Mouse (Mus musculus) adrenal gland, postnatal 14 days (tissue): ENCODE results near the gene Chil5. TPM values are rescaled to one million over a fixed set of nuclear protein-coding genes. Genes with fewer than 3 reads are reported as not detected.
A peak's percentile ranks its signal among the peaks of the same experiment; 100 is the strongest.
"Not testable (repeated sequence)": the region's sequence is repeated elsewhere in the genome, so short reads cannot be mapped to it uniquely, and the experiment has no call there.

Experiments used
- DNase-seq: peaks from one replicate; pipeline ENCODE4 v3.0.0; 2021; ENCODE audit warnings: mixed read lengths
- long read RNA-seq, 2 experiments: library from polyadenylated mRNA; stranded (forward); transcript quantifications; one replicate each; pipeline ENCODE4 v2.0.0; 2021
- total RNA-seq: library from RNA; stranded (reverse); gene quantifications from 2 replicates; pipeline ENCODE4 v1.2.3, GENCODE M21; 2021

The Chil5 gene
- total RNA-seq = 0.38 TPM in 1 of 2 replicates, not detected in the other
- long read RNA-seq, experiment 1 = 0 reads
- long read RNA-seq, experiment 2 = 0 reads

DNA sequence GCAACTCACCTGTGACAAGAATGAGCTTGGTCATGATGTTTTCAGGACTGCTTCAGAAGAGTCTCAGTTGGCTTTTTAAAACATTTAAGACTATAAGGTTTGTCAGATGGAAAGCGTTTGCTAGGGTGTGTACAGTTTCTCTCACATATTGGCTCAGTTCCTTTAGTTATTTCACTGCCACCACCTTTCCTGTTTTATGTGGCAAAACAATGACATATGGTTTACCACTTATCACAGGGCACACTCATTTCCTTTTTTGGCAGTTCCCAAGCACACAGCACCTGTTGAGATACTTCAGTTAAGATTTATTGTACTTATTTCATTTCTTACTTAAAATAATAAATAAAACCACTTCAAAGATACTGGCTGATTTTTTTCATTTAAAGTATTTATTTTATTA, at the start of gene Chil5:
Gene Chil5, minus strand, starts transcription at position 34 of the 400 bp plus-strand sequence.
- DNase-seq = no peak

DNA sequence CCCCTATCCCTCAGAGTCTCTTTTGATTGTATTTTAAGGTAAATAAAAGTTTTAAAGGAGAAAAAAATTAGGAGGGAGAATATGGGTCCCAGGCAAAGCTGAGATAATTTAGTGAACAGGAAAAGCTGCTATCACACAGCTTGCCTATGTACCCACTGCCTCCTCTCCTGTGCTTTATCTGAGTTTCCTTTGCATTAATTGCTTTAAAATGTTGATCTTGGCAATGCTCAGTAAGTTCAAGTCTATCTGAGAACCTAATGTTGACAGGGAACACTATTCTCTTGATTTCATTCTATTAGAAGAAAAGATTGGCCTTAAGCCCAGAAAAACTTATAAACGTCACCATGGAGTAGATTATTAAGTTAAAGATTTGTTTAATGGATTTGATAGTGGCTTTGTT, 42.2 kb upstream of the Chil5 start:
- DNase-seq = no peak

DNA sequence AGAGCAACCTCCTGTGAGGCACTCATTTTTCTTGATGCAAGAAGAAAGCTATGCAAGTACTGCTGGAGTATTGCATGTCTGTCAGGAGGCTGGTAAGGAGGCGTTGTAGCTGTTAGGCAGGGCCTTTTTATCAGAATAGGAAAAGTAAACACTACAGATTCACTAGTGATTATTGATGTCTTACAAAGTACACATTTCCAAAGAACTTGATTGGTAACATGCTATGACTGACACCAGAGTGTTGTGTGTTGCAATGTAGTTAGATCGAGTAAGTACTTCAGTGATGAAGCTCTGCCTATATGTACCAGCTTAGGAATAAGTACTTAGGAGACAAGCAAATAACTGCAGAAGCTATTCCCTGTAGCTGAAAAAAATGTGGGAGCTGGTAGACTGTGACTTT, 38.4 kb upstream of the Chil5 start:
- DNase-seq = no peak

DNA sequence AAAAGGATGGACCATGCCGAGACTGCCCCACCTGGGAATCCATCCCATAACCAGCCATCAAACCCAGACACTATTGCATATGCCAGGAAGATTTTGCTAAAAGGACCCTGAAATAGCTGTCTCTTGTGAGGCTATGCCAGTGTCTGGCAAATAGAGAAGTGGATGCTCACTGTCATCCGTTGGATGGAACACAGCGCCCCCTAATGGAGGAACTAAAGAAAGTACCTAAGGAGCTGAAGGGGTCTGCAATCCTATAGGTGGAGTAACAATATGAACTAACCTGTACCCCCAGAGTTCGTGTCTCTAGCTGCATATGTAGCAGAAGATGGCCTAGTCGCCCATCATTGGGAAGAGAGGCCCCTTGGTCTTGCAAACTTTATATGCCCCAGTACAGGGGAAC, 35.1 kb upstream of the Chil5 start:
- not testable (repeated sequence) for DNase-seq

DNA sequence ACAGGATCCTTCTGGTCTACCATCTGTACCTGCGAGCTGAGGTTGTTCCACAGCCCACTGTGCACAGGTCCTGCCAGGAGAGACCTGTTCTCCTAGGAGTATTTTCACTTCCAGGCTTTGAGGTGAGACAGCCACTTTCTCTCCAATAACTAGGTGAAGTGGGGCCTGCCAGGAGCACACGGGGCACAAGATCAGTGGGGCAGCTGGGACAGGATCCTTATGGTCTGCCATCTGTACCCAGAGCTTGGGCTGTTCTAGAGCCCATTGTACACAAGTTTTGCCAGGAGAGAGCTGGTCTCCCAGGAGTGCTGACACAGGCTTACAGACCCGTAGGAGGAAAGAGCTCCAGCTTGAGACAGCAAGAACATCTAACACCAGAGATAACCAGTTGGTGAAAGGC, 25.4 kb upstream of the Chil5 start:
- DNase-seq = no peak

DNA sequence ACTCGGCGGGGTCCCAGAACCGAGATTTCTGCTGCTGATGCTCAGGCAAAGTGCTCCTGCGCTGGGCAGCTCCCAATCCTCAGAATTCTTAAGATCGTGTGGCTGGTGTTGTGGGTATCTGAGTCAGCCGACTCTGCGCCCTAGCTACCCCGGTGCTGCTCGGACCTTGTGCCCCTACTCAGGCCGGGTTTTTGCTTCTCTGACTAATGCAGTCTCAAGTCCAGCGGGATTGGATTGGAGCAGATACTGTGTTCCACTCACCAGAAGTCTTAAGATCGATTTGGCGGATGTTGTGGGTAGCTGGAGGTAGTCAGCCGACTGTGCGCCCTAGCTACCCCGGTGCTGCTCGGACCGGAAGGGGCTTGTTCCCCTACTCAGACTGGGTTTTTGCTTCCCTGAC, 19.3 kb upstream of the Chil5 start:
- DNase-seq = no peak

DNA sequence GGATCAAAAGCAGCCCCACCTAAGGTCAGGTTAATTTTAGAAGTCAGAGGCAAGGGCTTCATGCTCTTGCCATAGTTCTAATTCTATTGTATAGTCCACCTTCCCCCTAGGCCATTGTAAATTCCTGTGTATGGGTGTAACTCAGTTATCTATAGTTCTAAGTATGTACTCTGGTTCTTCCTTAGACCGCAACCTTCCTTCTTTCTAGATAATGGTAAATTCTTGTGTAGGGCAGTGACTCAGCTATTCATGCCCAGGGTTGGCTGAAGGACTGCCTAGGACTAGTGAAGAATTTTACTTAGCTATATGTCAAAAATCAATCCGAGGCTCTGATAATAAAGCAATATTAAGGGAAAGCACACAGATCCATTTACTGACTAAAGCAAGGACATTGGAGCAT, 7.7 kb upstream of the Chil5 start:
- DNase-seq = no peak

DNA sequence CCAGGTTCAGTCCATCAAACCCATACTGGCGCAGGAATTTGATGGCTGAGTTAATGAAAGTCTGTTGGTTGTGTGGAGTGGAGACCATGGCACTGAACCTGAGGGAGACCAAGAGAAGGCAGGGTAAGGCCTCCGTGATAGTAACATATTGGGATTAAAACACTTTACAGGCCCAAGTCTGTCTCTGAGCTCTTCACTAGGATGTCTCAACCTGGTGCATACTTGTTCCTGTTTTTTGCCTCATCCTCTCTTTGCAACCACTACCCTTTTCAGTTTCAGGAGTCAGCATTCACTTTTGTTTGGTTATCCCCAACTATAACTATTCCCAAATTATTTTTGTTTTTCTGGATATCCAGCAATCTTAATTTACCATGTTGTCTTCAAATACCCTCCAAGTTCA, 8.5 kb downstream of the Chil5 start:
- DNase-seq = no peak

DNA sequence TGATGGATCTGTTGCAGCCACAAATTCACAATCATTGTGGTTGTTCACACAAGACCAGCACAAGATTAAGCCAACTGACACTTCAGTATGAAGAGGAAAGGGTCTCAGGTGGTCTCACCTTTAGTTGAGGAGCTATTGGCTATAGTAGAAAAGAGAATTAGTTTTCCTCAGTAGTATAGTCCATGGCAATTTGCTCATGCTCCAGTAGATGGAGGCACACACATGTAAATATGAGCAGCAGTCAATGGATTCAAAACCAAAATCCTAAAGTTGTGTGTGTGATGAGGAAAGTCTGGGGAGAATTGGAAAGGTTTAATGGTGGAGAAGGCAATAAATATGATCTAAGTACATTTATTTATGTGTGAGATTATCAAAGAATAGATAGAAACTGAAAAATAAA, 10.8 kb downstream of the Chil5 start:
- no peak for DNase-seq

DNA sequence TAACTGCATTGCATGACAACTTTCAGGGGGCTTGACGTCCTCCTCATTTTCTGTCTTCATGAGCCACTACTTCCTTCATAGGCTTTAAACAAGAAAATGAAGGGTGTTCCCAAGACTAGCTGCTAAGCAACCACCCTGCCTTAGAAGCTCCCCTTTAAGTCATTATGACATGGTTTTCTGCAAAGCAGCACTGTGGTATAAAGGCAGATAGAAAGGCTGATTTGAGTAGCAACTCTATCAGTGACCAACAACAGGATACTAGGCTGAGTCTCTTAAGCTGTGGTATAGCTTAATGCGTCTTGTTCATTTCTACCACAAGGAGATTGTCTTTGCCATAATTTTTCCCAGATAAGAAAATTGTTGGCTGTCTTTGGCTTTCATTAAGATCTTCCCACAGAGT, 18.1 kb downstream of the Chil5 start, which contains the start of gene Pifo:
Gene Pifo, minus strand, starts transcription at position 101 of the 400 bp plus-strand sequence.
- no peak for DNase-seq

DNA sequence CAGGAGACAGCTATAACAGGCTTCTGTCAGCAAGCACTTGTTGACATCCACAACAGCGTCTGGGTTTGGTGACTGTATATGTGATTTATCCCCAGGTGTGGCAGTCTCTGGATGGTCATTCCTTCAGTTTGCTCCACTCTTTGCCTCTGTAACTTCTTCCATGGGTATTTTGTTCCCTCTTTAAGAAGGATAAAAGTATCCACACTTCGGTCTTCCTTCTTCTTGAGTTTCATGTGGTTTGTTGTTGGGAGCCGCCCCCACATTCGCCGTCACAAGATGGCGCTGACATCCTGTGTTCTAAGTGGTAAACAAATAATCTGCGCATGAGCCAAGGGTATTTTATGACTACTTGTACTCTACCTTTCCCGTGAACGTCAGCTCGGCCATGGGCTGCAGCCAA, 29.3 kb downstream of the Chil5 start:
- DNase-seq = not testable (repeated sequence)

DNA sequence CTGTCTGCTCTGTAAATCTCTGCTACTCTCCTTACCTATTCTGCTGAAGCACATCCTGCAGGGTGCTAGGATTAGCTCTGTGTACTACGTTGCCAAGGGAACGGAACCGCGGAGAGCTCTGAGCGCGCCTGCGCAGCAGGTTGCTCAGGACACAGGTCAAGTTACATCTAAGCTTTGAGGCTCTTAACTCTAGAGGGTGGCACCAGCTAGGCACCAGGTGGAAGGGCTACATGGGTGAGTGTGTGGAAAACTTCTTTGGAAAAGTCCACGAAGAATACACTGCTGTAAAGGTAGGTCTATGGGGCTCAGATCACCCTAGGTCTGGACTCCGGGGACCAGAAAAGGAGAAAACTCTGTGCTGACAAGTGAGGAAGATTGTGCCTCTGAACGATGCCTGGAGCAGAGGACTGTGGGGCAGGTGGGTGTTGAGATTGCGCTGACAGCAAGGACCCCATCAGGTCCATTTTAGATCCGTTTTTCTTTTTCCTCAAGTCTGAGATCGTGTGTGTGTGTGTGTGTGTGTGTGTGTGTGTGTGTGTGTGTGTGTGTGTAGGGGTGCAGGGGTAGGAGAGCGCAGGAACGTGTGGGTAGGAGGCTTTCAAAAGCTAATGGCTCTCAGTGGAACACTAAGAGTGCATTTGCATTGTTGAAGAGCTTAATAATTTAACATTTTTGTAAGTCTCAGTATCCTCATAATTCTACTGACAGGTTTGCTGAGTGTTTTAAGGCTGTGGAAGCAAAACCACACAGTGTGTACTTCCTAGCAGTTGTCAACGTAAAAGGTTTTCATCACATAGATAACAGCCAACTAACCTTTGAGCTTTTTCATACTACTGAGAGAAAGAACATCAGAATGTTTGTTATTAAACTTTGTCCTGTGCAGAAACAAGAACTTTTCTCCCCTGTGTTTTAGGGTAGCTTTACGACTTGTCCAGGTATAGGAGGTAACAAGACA, 30.9 kb downstream of the Chil5 start:
- peak; percentile 23 for DNase-seq

DNA sequence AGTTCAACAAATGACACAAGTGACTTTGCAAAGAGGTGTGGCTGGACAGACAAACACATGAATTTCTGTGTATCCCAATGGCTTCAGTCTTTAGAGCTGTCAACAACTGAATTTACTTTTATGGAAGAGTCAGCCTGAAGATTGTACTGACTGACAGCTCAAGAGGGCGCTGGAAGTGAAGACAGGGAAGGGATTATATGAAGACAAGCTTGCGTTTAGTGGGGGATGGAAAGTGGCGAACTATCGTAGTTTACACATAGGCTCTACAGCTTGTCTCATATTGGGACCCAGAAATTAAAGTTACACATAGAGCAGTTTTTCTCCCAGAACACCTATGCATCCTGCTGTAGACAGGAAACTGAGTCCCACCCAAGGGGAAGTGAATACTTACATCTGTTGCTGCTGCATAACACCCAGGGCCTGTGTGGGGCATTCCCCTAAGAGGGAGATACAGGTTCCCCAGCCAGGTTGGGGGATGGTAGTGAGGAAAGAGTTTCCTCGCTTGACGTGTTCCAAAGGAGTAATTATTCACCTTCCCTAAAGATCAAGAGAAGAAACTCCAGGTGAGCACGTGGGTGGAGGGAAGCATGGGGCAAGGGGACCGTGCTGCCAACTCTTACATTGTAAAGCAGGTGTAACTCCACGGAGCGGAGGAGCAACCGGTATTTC, 31.8 kb downstream of the Chil5 start:
- DNase-seq = no peak

DNA sequence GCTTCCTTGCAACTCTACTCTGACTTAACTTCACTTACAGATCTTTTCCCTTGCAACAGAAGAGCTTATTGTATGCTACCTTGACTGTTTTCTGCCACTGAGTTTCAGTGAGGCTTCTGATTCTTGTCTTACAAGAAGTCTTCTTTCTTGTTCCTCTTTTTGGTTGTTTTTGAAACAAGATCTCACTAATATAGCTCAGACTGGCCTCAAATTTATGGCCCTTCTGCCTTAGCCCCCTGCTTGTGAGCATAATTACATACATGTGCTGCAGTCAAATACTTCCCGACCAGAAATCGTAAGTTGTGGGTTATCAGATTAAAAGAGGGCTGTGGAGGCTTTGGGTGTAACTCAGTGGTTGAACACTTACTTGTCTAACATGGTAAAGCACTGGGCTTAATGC, 37.9 kb downstream of the Chil5 start:
- no peak for DNase-seq

DNA sequence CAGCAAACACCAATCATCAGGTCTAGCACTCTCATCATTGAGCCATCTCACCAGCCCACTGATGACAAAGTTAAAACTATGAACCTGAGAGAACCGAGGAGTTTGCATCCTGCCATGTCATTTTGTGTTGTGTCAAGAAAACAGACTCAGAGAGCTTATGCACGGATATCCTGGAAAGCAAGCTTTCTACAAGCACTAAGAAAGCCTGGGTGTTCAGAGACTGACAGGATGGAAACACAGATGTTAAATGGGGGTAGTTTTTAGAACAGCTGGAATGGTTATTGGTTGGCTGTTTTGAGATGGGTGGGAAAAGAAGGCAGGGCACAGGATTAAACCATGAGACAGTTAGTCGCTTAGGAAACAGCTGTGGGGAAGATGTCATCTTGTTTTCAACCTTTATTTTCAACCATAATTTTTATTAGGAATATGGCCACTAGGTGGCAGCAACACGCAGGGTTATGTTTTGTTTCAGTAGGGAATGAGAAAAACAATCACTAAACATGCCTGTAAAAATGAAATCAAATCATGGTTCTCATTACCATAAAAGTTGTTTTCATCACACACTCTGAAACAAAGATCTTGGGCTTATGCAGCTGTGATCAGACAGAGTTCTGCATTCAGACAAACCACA, 40.8 kb downstream of the Chil5 start:
- peak; percentile 63 for DNase-seq

DNA sequence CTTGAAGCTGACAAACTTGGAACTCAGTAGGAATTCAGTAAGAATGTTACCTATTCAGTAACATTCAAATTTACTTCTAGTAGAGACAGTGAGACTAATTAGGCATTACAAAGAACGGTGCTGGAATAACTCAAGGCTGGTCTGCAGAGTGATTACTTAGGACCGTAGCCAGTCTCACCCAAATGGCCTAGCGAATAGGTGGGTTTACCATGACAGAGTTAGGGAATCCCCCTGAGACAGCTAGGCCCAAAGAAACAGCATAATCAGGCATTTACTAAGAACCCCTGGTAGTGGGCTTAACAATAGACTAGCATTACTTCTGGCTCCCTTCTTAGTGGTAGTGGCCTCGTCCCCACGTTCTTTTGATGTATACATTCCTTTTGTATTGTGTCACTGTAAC, 43.0 kb downstream of the Chil5 start:
- DNase-seq = not testable (repeated sequence)

DNA sequence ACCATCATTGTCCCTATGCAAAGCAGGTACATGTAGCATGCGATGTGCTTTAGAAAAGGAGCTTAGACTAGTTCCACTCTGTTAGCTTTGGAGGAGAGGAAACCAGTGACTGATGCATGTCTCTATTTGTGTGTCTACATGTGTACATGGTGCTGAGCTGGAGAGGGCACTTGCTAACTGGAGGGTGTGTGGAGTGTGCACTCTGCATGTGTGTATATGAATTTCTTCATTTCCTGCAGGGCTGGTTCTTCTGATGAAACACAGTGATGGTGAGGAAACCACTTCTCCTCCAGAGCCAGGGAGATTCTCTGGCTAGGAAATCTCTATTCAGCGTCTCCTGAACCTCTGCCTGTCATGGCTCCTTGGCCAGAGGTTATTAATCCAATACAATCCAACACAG, 58.4 kb downstream of the Chil5 start:
- DNase-seq = no peak

DNA sequence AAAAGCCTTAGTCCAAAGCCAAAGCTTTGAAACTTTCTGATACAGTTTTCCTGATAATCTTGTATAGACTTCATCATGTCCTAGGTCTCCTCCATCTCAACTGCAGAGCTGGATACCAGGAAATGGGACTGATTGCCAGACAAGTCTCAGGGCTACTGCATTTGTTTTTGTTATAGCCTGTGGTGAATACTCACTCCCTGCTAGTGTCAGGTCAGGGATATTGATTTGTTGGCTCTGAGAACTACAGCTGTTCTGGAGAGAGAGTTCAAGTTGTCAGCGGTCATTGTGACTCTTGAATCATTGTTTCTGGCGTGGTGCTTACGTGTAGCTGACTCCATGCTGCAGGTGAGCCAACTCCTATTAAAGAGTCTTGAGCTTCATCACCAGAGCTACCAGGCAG, 59.2 kb downstream of the Chil5 start, which contains the start of gene Ovgp1:
Gene Ovgp1, plus strand, starts transcription at position 301 of the 400 bp plus-strand sequence.
- no peak for DNase-seq

DNA sequence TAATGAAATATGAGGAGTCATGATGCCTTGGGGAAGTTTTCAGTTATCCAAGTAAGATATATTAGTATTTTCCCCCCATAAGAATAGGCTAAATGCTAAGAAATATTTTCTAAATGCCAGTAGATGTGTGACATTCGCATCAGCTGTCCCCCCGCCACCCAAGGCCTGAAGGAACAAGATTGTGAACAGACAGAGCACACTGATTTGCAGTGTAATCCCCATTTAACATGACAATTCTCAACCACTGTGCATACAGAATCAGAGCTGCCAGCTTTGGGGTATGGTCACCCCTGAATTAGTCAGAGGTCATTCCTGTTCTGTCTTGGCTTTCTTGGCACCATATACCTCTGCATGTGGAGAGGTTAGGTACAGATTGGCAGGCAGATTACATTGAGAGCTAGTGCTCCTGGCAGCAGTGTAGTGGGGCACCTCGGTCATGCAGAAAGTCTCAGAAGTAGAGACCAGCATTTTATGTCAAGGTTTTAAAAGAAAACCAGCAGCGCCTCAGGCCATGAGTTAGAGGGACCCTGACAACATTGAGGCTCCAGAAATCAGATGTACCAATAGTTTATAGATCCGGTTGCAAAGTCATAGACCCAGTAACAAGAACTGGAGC, 60.7 kb downstream of the Chil5 start:
- no peak for DNase-seq
